Mouse (Mus musculus) thymus, postnatal 4 days (tissue): Measurements from ENCODE around the gene Ctrb1.

Source experiments
- DNase-seq: peaks from one replicate; pipeline ENCODE4 v3.0.0; 2021

Ctrb1 gene

DNA sequence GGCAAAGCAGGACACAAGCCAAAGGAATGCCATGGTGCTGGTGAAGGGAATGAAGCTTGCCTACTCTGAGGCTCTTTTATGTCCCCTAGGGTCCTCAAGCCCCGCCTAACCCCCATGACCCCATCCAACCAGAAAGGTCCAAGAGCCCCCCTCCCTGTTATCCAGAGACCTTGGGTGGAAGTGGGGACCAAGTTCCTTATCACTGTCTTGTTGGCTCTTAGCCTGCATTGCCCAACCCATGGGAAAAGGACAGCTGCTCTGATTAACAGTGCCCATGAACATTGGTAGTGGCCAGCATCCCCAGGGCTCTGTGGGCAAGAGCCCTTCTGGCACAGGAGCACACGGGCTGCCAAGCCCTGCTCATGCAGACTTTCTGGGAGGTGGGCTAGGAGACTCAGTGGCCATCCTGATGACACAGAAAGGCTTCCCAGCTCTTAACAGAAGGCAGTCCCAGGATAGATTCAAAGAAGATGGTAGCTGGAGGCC, at the start of gene Ctrb1:
TSS of gene Ctrb1 (minus strand) at position 51 of the 486 bp plus-strand sequence.
- no peak for DNase-seq

DNA sequence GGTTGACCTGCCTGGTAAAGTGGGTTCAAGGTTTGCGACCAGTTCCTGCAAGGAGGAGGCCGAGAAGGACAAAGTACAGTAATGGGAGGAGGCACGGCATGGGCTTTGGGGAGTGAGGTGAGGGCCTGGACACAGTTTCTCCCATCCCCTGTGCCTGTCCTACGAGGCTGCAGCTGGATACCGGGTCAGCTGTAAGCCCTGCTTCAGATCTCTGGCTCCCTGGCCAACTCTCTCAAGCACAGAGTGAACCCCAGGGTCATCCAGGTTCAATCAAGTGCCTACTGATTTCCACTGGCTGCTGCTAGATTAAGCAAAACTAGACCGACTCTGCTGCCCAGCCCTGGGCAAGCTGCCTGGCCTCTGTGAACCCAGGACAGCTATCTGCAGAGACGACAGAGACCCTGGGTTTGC, 49.5 kb upstream of the Ctrb1 start:
- no peak for DNase-seq

DNA sequence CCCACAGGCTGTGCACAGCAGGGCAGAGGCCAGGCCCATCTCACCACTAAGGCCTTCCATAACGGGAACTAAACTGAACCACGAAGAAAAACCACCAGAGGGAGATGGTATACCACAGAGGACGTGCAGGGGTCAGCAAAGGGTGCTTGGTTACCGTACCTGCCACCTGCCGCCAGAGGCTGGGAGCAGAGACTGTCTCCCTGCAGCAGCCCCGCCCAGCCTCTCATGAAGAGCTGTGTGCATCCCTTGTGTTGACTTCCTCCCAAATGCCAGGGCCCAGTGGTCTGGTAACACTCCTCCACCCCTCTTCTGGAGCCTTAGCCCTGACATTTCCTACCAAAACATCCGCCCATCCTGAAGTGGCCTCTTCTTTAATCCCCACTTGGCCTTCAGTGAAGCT, 48.8 kb upstream of the Ctrb1 start:
- no peak for DNase-seq

DNA sequence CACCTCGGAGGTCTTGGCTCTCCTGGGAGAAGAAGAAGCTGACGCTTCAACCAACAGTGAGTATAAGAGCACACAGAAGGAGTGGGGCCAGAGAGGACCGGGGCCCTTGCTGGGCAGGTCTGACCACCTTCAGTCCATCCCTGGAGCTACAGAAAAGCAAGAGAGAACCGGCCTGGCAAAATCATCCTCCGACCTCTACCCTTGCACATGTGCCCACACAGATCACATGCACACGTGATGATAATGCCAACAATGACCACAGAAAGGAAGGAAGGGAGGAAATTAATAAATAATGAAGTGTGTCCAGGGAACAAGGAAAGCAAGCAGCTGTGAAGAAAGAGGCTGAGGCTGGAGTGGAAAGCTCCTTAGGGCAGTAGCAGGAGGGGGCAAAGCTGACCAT, 48.1 kb upstream of the Ctrb1 start:
- DNase-seq, result no peak

DNA sequence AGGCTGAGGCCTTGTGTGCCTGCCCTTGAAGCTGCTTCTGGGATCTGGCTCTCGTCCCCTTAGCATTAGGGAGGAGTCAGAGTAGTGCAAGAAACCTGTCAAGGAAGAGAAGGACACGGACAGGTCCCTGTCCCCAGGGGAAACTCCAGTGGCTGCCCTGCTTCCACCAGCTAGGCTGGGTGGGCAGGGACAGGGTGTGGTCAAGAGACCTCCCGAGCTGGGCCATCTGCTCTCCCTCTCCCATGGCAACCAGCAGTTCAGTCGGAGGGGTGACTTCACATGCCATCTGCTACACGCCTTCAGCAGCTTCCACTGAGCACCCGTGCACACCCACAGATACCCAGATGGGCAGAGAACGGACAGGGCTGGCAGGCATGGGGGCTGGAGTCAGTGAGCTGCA, 45.5 kb upstream of the Ctrb1 start:
- DNase-seq, result peak; percentile 4

DNA sequence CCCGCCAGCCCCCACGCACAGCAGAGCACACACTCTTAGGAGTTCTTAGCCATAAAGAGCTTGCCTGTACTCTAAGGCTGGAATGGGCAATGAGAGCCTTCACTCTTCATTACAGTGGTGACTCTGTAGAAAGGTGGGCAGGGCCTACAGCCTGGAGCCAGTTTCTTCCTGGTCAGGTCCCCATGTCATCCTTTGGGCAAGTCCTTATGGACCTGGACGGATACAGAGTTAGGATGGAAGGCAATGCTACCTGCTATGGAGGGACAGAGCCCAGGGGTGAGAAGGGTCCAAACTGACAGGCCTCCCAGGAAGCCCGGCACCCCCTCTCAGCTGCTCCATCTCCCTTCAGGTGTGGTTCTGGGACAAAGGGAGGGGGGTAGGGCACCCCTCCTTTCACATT, 45.0 kb upstream of the Ctrb1 start:
- DNase-seq, result peak; percentile 2

DNA sequence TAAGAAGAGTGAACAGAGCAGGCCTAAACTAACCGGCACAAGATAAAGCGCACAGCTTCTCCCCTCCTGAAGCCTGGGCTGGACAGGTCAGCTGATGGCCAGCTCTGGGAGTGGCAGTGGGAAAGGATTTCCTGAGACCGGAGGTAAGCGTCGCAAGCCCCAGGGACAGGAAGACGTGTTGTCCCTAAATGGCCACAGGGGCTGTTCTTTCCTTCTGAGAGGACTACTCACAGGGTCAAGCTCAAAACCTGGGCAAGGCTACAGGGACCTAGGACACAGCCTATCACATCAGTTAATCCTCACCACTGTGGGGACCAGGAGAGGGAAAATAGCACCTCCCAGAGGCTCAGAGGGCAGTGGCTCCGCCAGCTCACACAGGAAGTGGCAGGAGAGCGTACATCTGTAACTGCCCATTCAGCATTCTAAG, 44.5 kb upstream of the Ctrb1 start:
- DNase-seq, result peak; percentile 3

DNA sequence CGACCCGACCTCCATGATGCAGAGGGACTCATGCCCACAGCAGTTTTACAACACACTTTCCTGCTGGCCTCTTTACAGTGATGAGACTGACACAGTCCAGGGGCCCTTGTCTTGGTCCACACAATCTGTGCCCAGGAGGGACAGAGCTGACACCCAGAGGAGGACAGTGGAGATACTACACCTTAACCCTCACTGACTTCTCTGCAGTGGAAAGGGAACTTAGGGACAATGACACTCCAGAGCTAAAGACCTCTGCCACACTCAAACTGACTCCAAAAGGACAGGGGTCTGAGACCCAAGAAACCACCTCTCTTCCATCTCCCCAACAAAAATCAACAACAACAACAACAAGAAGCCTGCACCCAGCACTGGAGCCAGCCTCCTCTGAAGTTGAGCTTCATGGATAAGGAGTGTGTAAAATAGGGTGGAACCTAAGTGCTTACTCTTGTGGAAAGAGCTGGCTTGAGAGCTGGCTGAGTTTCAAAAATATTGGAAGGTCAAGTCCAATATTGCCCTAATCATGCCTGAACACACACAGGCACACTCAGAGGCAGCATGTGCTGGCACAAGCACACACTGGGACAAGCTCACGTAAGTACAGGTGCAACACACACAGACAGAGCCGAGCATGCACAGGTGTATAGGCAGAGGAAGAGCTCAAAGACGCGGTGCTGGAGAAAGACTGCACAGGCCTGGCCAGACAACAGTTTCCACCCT, 43.6 kb upstream of the Ctrb1 start:
- no peak for DNase-seq

DNA sequence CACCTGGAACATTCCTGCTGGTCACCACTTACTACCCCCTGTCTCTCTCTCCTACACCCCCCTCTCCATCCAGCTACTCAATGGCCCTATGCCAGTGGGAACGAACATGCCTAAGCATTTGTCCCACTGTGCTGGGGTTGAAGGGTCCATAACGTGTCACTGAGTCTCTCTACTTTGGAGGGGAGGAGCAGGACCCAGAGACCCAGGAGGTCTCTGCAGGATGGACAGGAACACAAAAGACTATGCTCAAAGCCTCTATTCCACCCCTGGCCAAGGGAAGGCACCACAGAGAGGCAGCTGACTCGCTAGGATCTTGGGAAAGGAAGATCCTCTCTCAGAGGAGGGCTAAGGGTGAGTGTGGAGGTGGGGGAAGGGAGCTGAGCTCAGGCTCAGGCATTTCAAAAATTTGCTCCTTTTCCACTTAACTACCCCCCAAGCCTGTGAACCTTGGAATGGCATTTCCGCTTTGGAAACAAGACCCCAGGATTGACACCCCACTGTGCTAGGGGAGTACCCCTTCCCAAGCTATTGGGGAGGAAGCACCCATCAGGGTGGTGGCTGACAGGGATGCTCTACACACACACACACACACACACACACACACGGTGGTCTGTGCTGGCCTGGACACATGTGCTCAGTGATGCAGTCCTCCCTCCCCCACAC, 42.9 kb upstream of the Ctrb1 start:
- peak; percentile 6 for DNase-seq

DNA sequence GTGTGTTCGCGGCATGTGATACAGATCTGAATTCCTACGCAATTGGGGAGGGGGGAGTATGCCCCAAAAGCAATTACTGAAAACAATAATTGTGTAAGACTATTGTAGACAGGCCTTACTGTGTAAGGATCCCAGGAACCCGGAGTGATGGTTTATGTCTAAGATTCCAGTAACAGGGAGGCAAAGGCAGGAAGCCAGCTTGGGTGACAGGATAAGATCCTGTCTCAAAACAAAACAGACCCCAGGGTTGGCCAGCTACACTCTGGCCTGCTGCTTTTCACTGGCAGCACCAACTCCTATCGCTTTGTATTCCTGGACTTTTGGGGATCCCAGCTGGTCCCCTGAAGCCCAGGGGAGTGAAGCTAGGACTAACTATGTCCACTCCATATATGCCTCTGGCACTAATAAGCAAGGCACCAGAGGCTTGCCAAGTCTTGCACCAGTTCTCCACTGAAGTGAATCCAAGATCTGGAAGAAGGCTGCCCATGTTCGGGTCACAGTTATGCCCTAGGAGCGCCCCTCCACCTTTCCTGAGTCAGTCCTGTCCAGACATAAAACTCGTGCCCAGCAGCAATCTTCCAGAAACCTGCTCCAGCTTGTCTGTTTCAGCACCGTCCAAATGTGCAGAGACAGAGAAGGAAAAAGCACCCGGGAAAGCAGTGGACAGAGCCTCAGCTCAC, 41.7 kb upstream of the Ctrb1 start:
- no peak for DNase-seq

DNA sequence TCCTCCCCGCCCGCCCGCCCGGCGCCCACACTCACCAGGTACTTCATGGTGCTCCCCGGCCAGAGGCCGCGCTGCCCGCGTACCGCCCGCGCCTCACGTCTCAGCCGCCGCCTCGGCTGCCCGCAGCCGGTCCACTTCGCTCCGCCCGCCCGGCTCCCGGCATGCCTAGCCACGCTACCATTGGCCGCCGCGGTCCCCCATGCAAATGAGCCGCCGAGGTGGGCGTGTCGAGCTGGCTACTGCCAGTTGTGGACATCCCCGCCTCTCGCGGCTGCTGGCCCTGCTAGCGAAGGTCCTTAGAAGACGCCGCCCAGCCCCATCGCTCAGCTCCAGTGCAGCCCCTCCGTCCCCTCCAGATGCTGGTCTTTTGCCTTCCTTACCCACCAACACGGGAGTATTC, 41.2 kb upstream of the Ctrb1 start:
- DNase-seq, result peak; percentile 85

DNA sequence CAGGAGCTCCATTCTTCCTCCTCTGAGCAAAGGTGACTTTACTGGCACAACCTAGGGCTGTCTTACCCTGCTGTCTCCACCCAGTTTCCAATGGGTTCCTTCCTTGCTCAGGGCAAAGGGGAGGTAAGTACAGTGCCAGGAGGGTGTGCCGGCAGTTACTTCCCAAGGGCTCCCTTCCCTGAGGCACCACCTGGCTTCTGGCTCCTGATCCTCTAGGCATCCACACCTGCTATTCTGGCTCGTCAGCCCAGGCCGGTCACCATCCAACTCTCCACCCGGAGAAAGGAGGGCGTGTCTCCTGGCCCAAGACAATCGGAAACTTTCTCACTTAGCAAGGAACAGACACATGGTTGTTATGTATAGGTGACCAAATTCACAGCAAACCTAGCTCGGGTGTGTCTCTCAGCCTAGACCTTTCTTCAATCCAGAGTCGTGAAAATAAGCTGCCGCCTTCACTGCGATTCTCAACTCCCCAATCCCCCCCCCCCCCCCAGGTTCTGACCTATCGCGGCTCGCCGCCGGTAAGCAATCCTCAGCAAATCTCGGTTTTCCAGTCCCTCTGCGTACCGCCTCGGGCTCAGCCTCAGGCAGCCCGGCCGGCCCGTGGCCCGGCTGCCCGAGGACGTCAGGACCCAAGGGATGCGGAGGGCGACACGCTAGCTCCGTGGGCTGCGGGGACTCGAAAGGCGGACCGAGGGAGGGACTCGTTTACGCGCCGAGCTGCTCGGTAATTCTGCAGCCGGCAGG, 40.6 kb upstream of the Ctrb1 start:
- no peak for DNase-seq

DNA sequence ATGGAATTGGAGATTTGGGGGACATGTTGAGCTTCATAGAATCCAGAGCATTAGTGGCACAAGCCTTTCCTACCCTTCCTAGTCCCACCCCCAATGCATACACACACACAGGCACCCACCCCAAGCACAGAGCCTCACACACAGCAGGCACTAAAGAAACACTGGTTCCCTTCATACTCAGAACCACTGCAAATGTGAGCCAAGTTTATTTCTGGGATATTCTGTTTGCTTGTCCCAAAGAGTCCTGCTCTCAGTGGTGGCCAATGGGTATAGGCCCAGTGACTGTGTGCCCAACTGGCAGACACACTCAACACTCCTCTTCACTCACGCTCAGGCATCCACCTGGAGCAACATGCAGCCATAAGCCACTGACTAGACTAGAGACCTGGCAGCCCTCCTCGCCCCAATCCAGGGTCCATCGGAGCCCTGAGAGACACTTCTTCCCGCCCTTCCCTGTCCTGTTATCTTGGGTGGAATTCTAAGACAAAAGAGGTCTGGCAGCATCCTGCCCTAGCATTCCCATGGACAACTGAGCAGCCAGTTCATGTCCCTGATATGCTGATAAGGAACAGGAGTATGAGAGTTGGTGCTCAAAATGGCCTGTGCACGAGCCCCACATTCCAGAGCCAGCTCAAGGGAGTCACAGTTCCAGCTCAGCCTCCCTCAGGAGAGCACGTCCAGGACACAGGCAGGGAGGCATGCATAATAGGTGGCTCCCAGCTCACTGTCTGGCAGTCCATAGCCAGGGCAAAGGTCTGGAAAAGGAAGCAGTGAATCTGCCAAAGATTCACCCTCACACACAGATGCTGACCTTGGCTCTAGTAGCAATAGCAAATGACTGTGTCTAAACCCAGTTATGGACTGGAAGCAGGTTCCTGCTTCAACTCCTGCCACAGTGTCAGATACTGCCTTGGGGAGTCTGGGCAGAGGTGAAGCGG, 38.7 kb upstream of the Ctrb1 start:
- no peak for DNase-seq

DNA sequence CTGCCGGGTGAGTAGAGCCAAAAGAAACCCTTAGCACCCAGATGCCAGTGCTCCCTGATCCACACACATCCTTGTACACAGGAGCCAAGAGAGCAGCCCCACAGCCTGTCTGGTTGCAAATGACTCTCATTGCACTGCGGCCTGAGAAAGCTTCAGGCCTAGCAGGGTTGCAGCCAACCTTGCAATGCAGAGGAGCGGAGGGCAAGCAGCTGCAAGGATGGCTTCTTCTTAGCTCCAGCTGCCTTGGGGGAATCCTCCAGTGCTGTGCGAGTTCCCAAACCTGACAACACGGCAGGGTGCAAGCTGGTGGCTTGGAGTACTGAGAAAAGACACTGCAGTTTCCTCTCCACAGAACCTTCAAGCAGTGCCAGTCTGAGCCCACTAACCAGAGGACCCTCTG, 37.7 kb upstream of the Ctrb1 start:
- no peak for DNase-seq

DNA sequence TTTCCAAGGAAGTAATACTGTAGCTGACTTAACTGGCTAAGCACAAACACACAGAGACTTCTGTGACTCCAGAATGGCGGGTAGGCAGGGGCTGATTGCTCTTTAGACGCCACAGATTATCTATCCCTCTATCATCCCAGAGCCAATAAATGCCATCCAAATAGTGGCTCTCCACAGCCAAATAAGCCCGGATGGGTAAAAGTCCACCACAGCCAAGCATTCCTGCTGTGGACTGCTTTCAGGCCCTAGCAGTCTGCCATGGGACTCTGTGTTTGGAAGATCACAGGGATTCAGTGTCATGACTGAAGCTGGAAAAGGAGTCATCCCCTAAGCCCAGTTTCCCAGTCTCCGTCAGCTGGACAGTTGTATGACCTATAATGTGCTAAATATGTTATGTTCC, 36.7 kb upstream of the Ctrb1 start:
- no peak for DNase-seq

DNA sequence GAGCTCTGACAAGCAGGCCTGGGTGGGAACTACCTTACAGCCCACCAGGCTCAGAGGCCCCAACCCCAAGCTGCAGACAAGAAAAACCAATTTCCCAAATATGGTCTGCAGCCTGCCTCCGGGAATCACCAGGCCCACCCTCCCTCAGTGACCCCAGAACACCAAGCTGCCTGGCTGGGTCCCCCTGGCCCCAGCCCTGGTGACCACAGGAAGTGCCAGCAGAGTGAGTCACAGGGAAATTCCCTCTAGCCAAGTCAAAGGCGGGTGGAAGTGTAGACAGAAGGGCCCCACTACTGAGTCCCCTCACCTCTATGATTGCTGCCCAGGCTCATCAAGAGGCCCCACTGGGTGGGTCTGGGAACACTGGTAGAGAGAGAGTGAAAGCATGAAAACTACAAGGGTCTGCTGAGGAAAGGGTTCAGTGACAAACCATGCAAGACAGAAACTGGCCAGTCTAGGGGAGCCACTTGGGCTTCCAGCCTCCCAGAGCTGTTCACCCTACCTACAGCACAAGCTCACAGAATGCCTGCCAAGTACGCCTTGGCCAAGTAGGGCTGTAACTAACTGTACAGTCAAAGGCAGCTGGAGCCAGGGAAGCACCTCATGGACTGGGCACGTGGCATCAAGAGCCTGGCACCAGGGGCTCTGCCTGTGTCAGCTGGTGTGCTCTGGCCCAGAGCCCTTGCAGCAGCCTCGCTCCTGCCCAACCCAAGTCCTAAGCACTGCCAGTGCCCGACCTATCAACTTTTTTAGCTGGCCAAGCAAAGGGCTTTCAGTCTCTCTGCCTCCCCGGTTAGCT, 35.5 kb upstream of the Ctrb1 start:
- no peak for DNase-seq

DNA sequence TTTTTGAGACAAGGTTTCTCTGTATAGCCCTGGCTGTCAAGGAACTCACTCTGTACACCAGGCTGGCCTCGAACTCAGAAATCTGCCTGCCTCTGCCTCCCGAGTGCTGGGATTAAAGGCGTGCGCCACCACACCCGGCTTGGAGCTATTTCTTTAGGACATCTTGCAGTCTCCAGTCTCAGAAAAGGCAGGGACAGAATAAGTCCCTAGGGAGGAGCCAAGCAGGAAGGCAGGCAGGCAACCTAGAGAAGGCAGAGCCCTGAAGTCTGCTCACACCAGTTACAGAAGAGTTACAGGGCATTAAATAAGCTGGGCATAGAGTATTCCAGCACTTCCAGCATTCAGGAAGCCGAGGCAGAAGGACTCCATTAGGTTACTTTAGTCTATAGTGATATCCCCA, 34.5 kb upstream of the Ctrb1 start:
- no peak for DNase-seq

DNA sequence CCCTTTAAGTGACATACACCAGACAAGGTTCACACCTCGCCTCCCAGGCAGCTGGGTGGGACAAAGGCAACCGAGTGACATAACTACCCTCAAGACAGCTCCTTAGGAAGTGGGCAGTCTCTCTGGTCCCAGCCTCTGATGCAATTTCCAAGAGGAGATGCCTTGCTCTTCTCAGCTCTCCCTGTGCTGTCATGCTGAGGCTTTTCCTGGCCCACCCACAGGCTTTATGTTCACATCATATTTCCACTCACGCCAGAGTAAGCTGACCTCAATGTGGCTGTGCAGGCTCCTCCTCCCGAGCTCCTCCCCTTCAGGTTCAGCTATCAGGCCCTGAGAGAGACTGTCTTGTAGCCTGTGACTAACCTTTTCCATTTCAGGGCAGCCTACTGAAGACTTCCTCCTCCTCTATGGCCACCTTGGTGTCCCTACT, 29.3 kb upstream of the Ctrb1 start:
- DNase-seq, result no peak

DNA sequence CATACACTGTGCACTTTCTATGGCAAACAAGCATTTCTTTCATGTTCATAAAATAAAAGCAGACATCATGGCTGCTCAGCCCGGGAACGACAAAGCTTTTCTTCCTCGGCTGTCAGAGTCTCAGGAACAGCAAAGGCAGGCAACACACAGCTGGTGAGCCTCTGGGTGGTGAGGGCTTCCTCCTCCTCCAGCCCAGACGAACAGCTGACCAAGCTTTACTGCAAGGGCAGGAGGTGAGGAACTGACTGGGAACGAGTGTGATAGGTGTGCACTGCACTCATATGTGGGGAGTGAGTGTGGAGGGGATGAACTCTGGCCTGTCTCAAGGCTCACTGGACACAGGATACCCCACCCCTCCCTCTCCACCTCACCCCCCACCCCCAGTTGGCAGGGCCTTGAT, 28.1 kb upstream of the Ctrb1 start:
- DNase-seq, result no peak

DNA sequence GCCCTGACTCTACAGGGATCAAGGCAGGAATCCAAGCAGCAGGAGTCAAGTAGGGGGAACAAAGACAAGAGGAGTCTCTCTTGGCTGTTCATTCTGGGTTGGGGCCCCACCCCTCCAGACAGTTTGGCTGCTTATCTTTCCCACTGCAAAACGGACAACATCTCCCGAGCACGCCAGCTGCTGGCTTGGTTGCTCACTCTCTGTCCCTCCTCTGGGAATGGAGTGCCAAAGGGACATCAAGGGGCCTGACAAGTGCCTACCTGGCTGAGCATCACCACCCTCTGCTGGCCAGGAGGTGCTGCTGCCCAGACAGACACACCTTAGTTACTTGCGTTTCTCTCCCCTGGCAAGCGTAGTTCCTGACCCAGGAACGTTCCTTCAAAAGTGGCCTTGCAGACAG, 27.1 kb upstream of the Ctrb1 start:
- DNase-seq, result no peak

DNA sequence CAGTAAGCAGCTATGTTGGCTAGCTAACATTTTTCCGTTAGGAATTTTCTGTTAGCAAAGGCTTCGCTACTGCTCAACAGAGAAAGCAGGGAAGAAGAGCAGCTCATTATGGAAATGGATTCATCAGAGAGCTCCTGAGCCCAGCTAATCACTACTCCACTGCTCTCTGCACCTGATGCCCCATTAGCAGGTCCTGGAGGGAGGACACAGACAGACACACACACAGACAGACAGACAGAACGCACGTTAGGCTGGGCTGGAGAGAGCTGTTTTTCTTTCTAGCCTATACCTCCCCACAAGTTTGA, 26.6 kb upstream of the Ctrb1 start:
- no peak for DNase-seq
